Mouse (Mus musculus) MEL (cell line): ENCODE data around the gene Fam184a. TPM values are rescaled to one million over a fixed set of nuclear protein-coding genes. Genes with fewer than 3 reads are reported as not detected.

Source experiments
- DNase-seq: peaks from one replicate; pipeline ENCODE4 v3.0.0; 2011; ENCODE audit warnings: low read depth, low spot score
- H3K27ac ChIP-seq: 2 replicates; pipeline ENCODE4 v1.5.1; 2012; ENCODE audit warnings: low read depth, mild to moderate bottlenecking, control low read depth, low read length, moderate library complexity; ENCODE audit not compliant: control insufficient read depth
- H3K27me3 ChIP-seq, 2 experiments: fragments of 150-350 bp in 1 of 2; sonication (generic) in 1 of 2; 2 replicates each; pipeline ENCODE4 v1.6.1; 2012; ENCODE audit warnings: low read length in 2 of 2, mild to moderate bottlenecking in 2 of 2, improper control_type of control experiment in 1 of 2, moderate library complexity in 1 of 2; ENCODE audit not compliant: insufficient read depth in 2 of 2, control insufficient read depth in 1 of 2
- H3K36me3 ChIP-seq, 2 experiments: 2 replicates each; pipeline ENCODE4 v1.6.1; 2012 to 2014; ENCODE audit warnings: low read length in 2 of 2, improper control_type of control experiment in 1 of 2, inconsistent platforms in 1 of 2, mild to moderate bottlenecking in 1 of 2; ENCODE audit not compliant: insufficient read depth in 2 of 2, control insufficient read depth in 1 of 2
- H3K4me1 ChIP-seq, 2 experiments: fragments of 150-350 bp in 1 of 2; sonication (generic) in 1 of 2; 2 replicates each; pipeline ENCODE4 v1.6.1; 2012; ENCODE audit warnings: low read length in 2 of 2, improper control_type of control experiment in 1 of 2, mild to moderate bottlenecking in 1 of 2; ENCODE audit not compliant: insufficient read depth in 2 of 2, control insufficient read depth in 1 of 2
- H3K4me3 ChIP-seq, 2 experiments: fragments of 150-350 bp in 1 of 2; sonication (generic) in 1 of 2; 2 replicates each; pipeline ENCODE4 v1.5.1; 2012; ENCODE audit warnings: low read depth in 2 of 2, low read length in 2 of 2, mild to moderate bottlenecking in 2 of 2, moderate library complexity in 2 of 2, control low read depth in 1 of 2, improper control_type of control experiment in 1 of 2; ENCODE audit not compliant: control insufficient read depth in 1 of 2, insufficient read depth in 1 of 2
- H3K79me2 ChIP-seq: 2 replicates; pipeline ENCODE4 v1.6.1; 2012; ENCODE audit warnings: mild to moderate bottlenecking, low read length, moderate library complexity; ENCODE audit not compliant: control insufficient read depth, poor library complexity, insufficient read depth
- H3K9ac ChIP-seq: 2 replicates; pipeline ENCODE4 v1.6.1; 2012; ENCODE audit warnings: low read depth, mild to moderate bottlenecking, control low read depth, low read length, moderate library complexity; ENCODE audit not compliant: control insufficient read depth, poor library complexity, severe bottlenecking
- H3K9me3 ChIP-seq: fragments of 150-350 bp; sonication (generic); replicated peaks from 2 replicates; pipeline ENCODE4 v1.6.1; 2012; ENCODE audit warnings: mild to moderate bottlenecking, low read length, improper control_type of control experiment, moderate library complexity; ENCODE audit not compliant: insufficient read depth
- BHLHE40 ChIP-seq: IDR thresholded peaks from 2 replicates; pipeline ENCODE4 v1.6.1; 2012; ENCODE audit warnings: low read depth, mild to moderate bottlenecking, inconsistent platforms, low read length, improper control_type of control experiment, borderline replicate concordance
- CHD1 ChIP-seq: IDR thresholded peaks from 2 replicates; pipeline ENCODE4 v1.6.1; 2012; ENCODE audit warnings: low read depth, mild to moderate bottlenecking, inconsistent platforms, low read length, improper control_type of control experiment
- CTCF ChIP-seq, 3 experiments: IDR thresholded peaks in 2 of 3; conservative IDR thresholded peaks in 1 of 3; 2 replicates each; pipeline ENCODE4 v1.5.1; 2011 to 2012; ENCODE audit warnings: low read length in 3 of 3, low read depth in 2 of 3, mild to moderate bottlenecking in 2 of 3, improper control_type of control experiment in 1 of 3, inconsistent platforms in 1 of 3, mixed read lengths in 1 of 3, moderate library complexity in 1 of 3; ENCODE audit not compliant: control insufficient read depth in 1 of 3, insufficient read depth in 1 of 3, poor library complexity in 1 of 3, severe bottlenecking in 1 of 3
- E2F4 ChIP-seq: IDR thresholded peaks from 2 replicates; pipeline ENCODE4 v1.6.1; 2011; ENCODE audit warnings: low read depth, low read length, improper control_type of control experiment, borderline replicate concordance
- EP300 ChIP-seq, 2 experiments: IDR thresholded peaks; 2 replicates each; pipeline ENCODE4 v1.6.1; 2011; ENCODE audit warnings: improper control_type of control experiment in 2 of 2, low read length in 2 of 2, low read depth in 1 of 2, mild to moderate bottlenecking in 1 of 2
- ETS1 ChIP-seq: IDR thresholded peaks from 2 replicates; pipeline ENCODE4 v1.6.1; 2012; ENCODE audit warnings: low read depth, mild to moderate bottlenecking, inconsistent platforms, low read length, improper control_type of control experiment, moderate library complexity
- GABPA ChIP-seq: IDR thresholded peaks from 2 replicates; pipeline ENCODE4 v1.6.1; 2012; ENCODE audit warnings: low read depth, mild to moderate bottlenecking, inconsistent platforms, low read length, improper control_type of control experiment, moderate library complexity
- GATA1 ChIP-seq: IDR thresholded peaks from 2 replicates; pipeline ENCODE4 v1.6.1; 2011; ENCODE audit warnings: low read depth, low read length, improper control_type of control experiment
- MAX ChIP-seq: IDR thresholded peaks from 2 replicates; pipeline ENCODE4 v1.6.1; 2011; ENCODE audit warnings: low read length, improper control_type of control experiment
- MEF2A ChIP-seq: IDR thresholded peaks from 2 replicates; pipeline ENCODE4 v1.6.1; 2014; ENCODE audit warnings: low read depth, mild to moderate bottlenecking, inconsistent platforms, low read length, improper control_type of control experiment; ENCODE audit not compliant: poor library complexity, insufficient replicate concordance, severe bottlenecking; ENCODE audit errors: extremely low read depth
- MYB ChIP-seq: IDR thresholded peaks from 2 replicates; pipeline ENCODE4 v1.6.1; 2011; ENCODE audit warnings: mild to moderate bottlenecking, low read depth, low read length, improper control_type of control experiment
- NELFE ChIP-seq: IDR thresholded peaks from 2 replicates; pipeline ENCODE4 v1.6.1; 2011; ENCODE audit warnings: low read depth, low read length, improper control_type of control experiment
- POLR2A ChIP-seq, 2 experiments: IDR thresholded peaks; 2 replicates each; pipeline ENCODE4 v1.6.1; 2011 to 2012; ENCODE audit warnings: low read length in 2 of 2, mild to moderate bottlenecking in 2 of 2, control low read depth in 1 of 2, improper control_type of control experiment in 1 of 2, low read depth in 1 of 2, moderate library complexity in 1 of 2; ENCODE audit not compliant: control insufficient read depth in 1 of 2, insufficient read depth in 1 of 2, poor library complexity in 1 of 2
- RCOR1 ChIP-seq: IDR thresholded peaks from 2 replicates; pipeline ENCODE4 v1.6.1; 2012; ENCODE audit warnings: low read depth, mild to moderate bottlenecking, inconsistent platforms, low read length, improper control_type of control experiment
- TAL1 ChIP-seq: IDR thresholded peaks from 2 replicates; pipeline ENCODE4 v1.6.1; 2012; ENCODE audit warnings: mild to moderate bottlenecking, inconsistent platforms, low read length, moderate library complexity, mixed read lengths
- TCF12 ChIP-seq: IDR thresholded peaks from 2 replicates; pipeline ENCODE4 v1.6.1; 2014; ENCODE audit warnings: low read depth, mild to moderate bottlenecking, inconsistent platforms, low read length, improper control_type of control experiment, moderate library complexity
- UBTF ChIP-seq: IDR thresholded peaks from 2 replicates; pipeline ENCODE4 v1.6.1; 2012; ENCODE audit warnings: low read depth, mild to moderate bottlenecking, inconsistent platforms, low read length, improper control_type of control experiment, moderate library complexity, borderline replicate concordance; ENCODE audit not compliant: insufficient read depth
- USF2 ChIP-seq, 2 experiments: IDR thresholded peaks; 2 replicates each; pipeline ENCODE4 v1.6.1; 2011 to 2012; ENCODE audit warnings: improper control_type of control experiment in 2 of 2, low read length in 2 of 2, borderline replicate concordance in 1 of 2, inconsistent platforms in 1 of 2, low read depth in 1 of 2, mild to moderate bottlenecking in 1 of 2; ENCODE audit not compliant: insufficient read depth in 1 of 2
- ZMIZ1 ChIP-seq: IDR thresholded peaks from 2 replicates; pipeline ENCODE4 v1.6.1; 2012; ENCODE audit warnings: low read depth, mild to moderate bottlenecking, inconsistent platforms, low read length, improper control_type of control experiment, moderate library complexity
- ZNF384 ChIP-seq: IDR thresholded peaks from 2 replicates; pipeline ENCODE4 v1.6.1; 2012; ENCODE audit warnings: low read depth, mild to moderate bottlenecking, inconsistent platforms, low read length, improper control_type of control experiment
- polyA plus RNA-seq, 2 experiments: library from polyadenylated mRNA; stranded (reverse) in 1 of 2; unstranded in 1 of 2; fragments of >175 nt in 1 of 2; fragments of >200 nt in 1 of 2; gene quantifications; 2 replicates each; pipeline versions ENCODE4 v1.2.1 to v1.2.4; 2012; ENCODE audit warnings: low replicate concordance in 2 of 2, low read depth in 1 of 2; ENCODE audit not compliant: insufficient read length in 2 of 2, insufficient read depth in 1 of 2, missing spikeins in 1 of 2
- total RNA-seq: library from RNA; depleted of rRNA; stranded (reverse); fragments of 300-350 nt; gene quantifications from 2 replicates; pipeline ENCODE4 v1.2.3, GENCODE M21; 2012

Gene Fam184a
- total and polyA plus RNA-seq, 3 experiments: not detected

DNA sequence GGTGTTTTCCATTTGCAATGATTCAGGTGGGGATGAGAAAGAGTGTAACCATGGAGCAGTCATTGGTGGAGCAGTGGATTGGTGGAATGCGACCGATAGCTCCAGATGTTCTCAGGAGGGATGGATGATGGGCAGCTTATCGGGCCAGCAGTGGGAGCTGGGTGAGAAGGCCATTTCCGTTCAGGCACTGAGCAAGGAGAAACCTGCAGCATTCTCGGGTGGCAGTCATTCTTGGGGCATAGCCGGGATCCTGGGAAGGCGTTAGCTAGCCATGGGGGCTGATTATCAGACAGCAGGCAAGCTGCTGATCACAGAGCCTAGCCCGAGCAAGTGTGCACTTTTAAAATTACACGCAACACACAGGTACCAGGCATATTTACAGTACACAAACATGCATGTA, 46.4 kb downstream of the Fam184a start:
- Histone ChIP-seq H3K79me2 (no peaks in the 10 kb centered on the region), H3K27ac (no peak overlapping the region)
- TF ChIP-seq MYB: no peak
- TF ChIP-seq, all 39 proteins: peak for 0

DNA sequence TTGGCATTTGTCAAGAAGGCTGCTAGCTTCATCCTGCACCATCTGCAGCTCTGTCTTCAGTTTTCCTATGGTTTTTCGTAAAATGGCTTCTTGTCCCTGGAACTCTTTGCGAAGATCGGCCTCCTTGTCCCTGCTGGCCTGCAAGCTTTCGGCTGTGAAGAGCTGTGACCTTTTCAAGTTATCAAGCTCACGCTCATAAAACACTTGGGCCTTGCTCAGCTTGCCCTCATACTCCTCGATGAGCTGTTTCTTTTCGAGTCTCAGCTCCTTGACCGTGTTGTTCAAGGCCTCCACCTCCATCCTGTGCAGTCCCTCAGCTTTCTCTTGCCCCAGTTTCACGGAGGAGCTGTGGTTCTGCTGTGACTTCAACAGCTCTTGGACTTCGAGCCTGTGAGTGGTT, 52.4 kb downstream of the Fam184a start:
- no peaks in the 10 kb centered on the region; a peak in 1 of 4 replicates for H3K27me3 ChIP-seq
- H3K36me3 ChIP-seq: no peaks in the 10 kb centered on the region
- H3K4me1 ChIP-seq: no peaks in the 10 kb centered on the region
- no peak overlapping the region for H3K27ac ChIP-seq
- H3K79me2 ChIP-seq: no peaks in the 10 kb centered on the region
- H3K9me3 ChIP-seq: no peaks in the 10 kb centered on the region
- no peak overlapping the region for H3K9ac ChIP-seq
- TF ChIP-seq E2F4: no peak
- TF ChIP-seq ETS1: no peak
- TF ChIP-seq USF2 (IDR thresholded peaks at IDR 0.05; ENCODE audit: borderline replicate concordance in 1 of 2, insufficient read depth in 1 of 2, low read depth in 1 of 2, low read length in 2 of 2): no peak
- no peak for TF ChIP-seq EP300 (IDR thresholded peaks at IDR 0.05; ENCODE audit: low read depth in 1 of 2, low read length in 2 of 2)
- no peak for TF ChIP-seq ZMIZ1
- no peak for TF ChIP-seq MAX
- no peak for TF ChIP-seq POLR2A (IDR thresholded peaks at IDR 0.05; ENCODE audit: control insufficient read depth in 1 of 2, insufficient read depth in 1 of 2, low read depth in 1 of 2, low read length in 2 of 2, poor library complexity in 1 of 2)
- TF ChIP-seq UBTF: no peak
- TF ChIP-seq BHLHE40: no peak
- TF ChIP-seq GATA1: no peak
- no peak for TF ChIP-seq ZNF384
- TF ChIP-seq MEF2A: no peak
- no peak for TF ChIP-seq CTCF (IDR thresholded peaks at IDR 0.05 in 2 of 3, conservative IDR thresholded peaks at IDR 0.05 in 1 of 3; ENCODE audit: control insufficient read depth in 1 of 3, insufficient read depth in 1 of 3, low read depth in 2 of 3, low read length in 3 of 3, poor library complexity in 1 of 3, severe bottlenecking in 1 of 3)
- TF ChIP-seq GABPA: no peak
- no peak for TF ChIP-seq TCF12
- no peak for TF ChIP-seq CHD1
- no peak for TF ChIP-seq NELFE
- TF ChIP-seq TAL1: no peak
- no peak for TF ChIP-seq RCOR1
- TF ChIP-seq, all 39 proteins: peak for 0
- no peak overlapping the region for H3K4me3 ChIP-seq
- no peak for DNase-seq

More for the DNA sequence above, 46.4 kb downstream of the Fam184a start:
- no peaks in the 10 kb centered on the region for H3K36me3 ChIP-seq
- no peak for DNase-seq
- no peaks in the 10 kb centered on the region for H3K4me1 ChIP-seq
- H3K4me3 ChIP-seq: no peak overlapping the region
- no peak overlapping the region for H3K9ac ChIP-seq
- H3K9me3 ChIP-seq: no peaks in the 10 kb centered on the region
- H3K27me3 ChIP-seq: peaks cover 0 to 1% of the 10 kb centered on the region in 2 experiments; a peak in 2 of 4 replicates
